Mouse (Mus musculus) heart, postnatal 0 days (tissue): Measurements from ENCODE around the gene Tmigd1. TPM values are rescaled to one million over a fixed set of nuclear protein-coding genes. Genes with fewer than 3 reads are reported as not detected.
A peak's percentile ranks its signal among the peaks of the same experiment; 100 is the strongest.

Experiments
- ATAC-seq: fragments of 200-750 bp; cut with Nextera tagmentation; 2 replicates; pipeline ENCODE4 v1.8.0; 2017; ENCODE audit warnings: low read depth, moderate number of reproducible peaks, moderate library complexity; ENCODE audit not compliant: insufficient read depth
- DNase-seq: peaks from one replicate; pipeline ENCODE4 v3.0.0-alpha.2; 2016; ENCODE audit warnings: low spot score
- H3K27ac ChIP-seq: fragments of 300-500 bp; sonication (generic); 2 replicates; pipeline ENCODE4 v1.5.1; 2014; ENCODE audit warnings: low read depth, mild to moderate bottlenecking
- H3K27me3 ChIP-seq: fragments of 300-500 bp; sonication (generic); 2 replicates; pipeline ENCODE4 v1.6.1; 2014; ENCODE audit warnings: low read length, mixed read lengths; ENCODE audit not compliant: control insufficient read depth, insufficient read depth
- H3K36me3 ChIP-seq: fragments of 300-500 bp; sonication (generic); replicated peaks from 2 replicates; pipeline ENCODE4 v1.6.1; 2014; ENCODE audit warnings: low read length, mixed read lengths; ENCODE audit not compliant: control insufficient read depth, insufficient read depth
- H3K4me1 ChIP-seq: fragments of 300-500 bp; sonication (generic); 2 replicates; pipeline ENCODE4 v1.6.1; 2014; ENCODE audit warnings: antibody characterized with exemption; ENCODE audit not compliant: control insufficient read depth, insufficient read depth
- H3K4me2 ChIP-seq: fragments of 300-500 bp; sonication (generic); 2 replicates; pipeline ENCODE4 v1.6.1; 2014; ENCODE audit warnings: low read depth, mild to moderate bottlenecking, low read length, moderate library complexity
- H3K4me3 ChIP-seq: fragments of 300-500 bp; sonication (generic); 2 replicates; pipeline ENCODE4 v1.5.1; 2014; ENCODE audit warnings: low read depth, low read length
- H3K9ac ChIP-seq: fragments of 300-500 bp; sonication (generic); replicated peaks from 2 replicates; pipeline ENCODE4 v1.6.1; 2014; ENCODE audit warnings: low read depth, low read length, mixed read lengths
- H3K9me3 ChIP-seq: fragments of 300-500 bp; sonication (generic); replicated peaks from 2 replicates; pipeline ENCODE4 v1.6.1; 2016; ENCODE audit warnings: low read length; ENCODE audit not compliant: control insufficient read depth
- CTCF ChIP-seq: IDR thresholded peaks from 2 replicates; pipeline ENCODE4 v1.5.1; 2016; ENCODE audit warnings: antibody characterized with exemption, control low read depth, low read depth
- EP300 ChIP-seq: IDR thresholded peaks from 2 replicates; pipeline ENCODE4 v1.6.1; 2016; ENCODE audit warnings: antibody characterized with exemption, low read depth
- WGBS: fragments of 180-500 bp; shearing (Covaris S2); extraction: QIAGEN DNeasy Blood & Tissue Kit; methylation state at CpG from one replicate; pipeline ENCODE4 v1.1.7; 2014; 5-methylcytosine and 5-hydroxymethylcytosine counted together
- polyA plus RNA-seq: library from polyadenylated mRNA; unstranded; fragments of >200 nt; fragmentation: Nextera tagmentation; extraction: Ambion mirVana; gene quantifications from 2 replicates; pipeline ENCODE4 v1.2.1, GENCODE M21; 2015
- total RNA-seq: library from RNA; depleted of rRNA; stranded (reverse); fragments of >200 nt; gene quantifications from 2 replicates; pipeline ENCODE4 v1.2.3, GENCODE M21; 2014; ENCODE audit warnings: low replicate concordance; rRNA removed

Gene Tmigd1
- not detected in 2 replicates for total RNA-seq
- polyA plus RNA-seq, result 0.41 and 0.56 TPM in 2 replicates

- Histone ChIP-seq H3K4me1 (peaks cover 6% of the 10 kb centered on the region; the same call in 1 of the 2 replicates), H3K4me3 (no peak within 1 kb of the TSS), H3K36me3 (no peaks in the 10 kb centered on the region), H3K27ac (no peak within 1 kb of the TSS), H3K9ac (no peak within 1 kb of the TSS), H3K27me3 (no peaks in the 10 kb centered on the region), H3K4me2 (no peak within 1 kb of the TSS), H3K9me3 (no peaks in the 10 kb centered on the region)
- TF ChIP-seq EP300 (no peak), CTCF (no peak)
- WGBS, result 61% methylated on average over 7 of the region's 7 CpGs
- ATAC-seq (no peak), DNase-seq (no peak)
Observed at GRCm38 (mm10) chr11:76901579-76902361, at the start of gene Tmigd1. Gene Tmigd1 (plus strand): TSS chr11:76902159.

GRCm38 (mm10) chr11:76854475-76855341, 47.3 kb upstream of the Tmigd1 start:
- ATAC-seq (no peak), DNase-seq (peak; percentile 10)
- TF ChIP-seq EP300 (no peak), CTCF (no peak)
- Histone ChIP-seq H3K9me3 (no peaks in the 10 kb centered on the region), H3K27me3 (no peaks in the 10 kb centered on the region), H3K4me2 (no peak overlapping the region), H3K4me1 (peaks cover 10% of the 10 kb centered on the region; the same call in 1 of the 2 replicates), H3K9ac (no peak overlapping the region), H3K4me3 (no peak overlapping the region), H3K27ac (no peak overlapping the region), H3K36me3 (no peaks in the 10 kb centered on the region)
- 71% methylated on average over 17 of the region's 17 CpGs for WGBS

GRCm38 (mm10) chr11:76856601-76857000, 45.4 kb upstream of the Tmigd1 start:
- ATAC-seq, result no peak

GRCm38 (mm10) chr11:76857111-76857510, 44.8 kb upstream of the Tmigd1 start:
- H3K4me3 ChIP-seq, result no peak overlapping the region
- ATAC-seq (peak; percentile 54), DNase-seq (peak; percentile 67)
- TF ChIP-seq CTCF (0 out of 2 replicates have a peak, but pooled peaks have one; percentile 5), EP300 (no peak)
- peaks cover 16% of the 10 kb centered on the region for H3K4me1 ChIP-seq
- peak overlapping the region; percentile 72 for H3K27ac ChIP-seq
- H3K9me3 ChIP-seq, result no peaks in the 10 kb centered on the region
- H3K27me3 ChIP-seq, result no peaks in the 10 kb centered on the region
- H3K9ac ChIP-seq, result no peak overlapping the region
- WGBS, result 15% methylated on average over 7 of the region's 7 CpGs
- no peak overlapping the region for H3K4me2 ChIP-seq
- H3K36me3 ChIP-seq, result no peaks in the 10 kb centered on the region

More at GRCm38 (mm10) chr11:76856601-76857000, 45.4 kb upstream of the Tmigd1 start:
- TF ChIP-seq EP300, result no peak
- no peak for TF ChIP-seq CTCF
- Histone ChIP-seq H3K4me2 (no peak overlapping the region), H3K27ac (peak overlapping the region; percentile 72), H3K4me3 (no peak overlapping the region), H3K9me3 (no peaks in the 10 kb centered on the region), H3K4me1 (peaks cover 15% of the 10 kb centered on the region), H3K36me3 (no peaks in the 10 kb centered on the region), H3K27me3 (no peaks in the 10 kb centered on the region), H3K9ac (no peak overlapping the region)
- WGBS, result 84% methylated on average over 2 of the region's 2 CpGs
- DNase-seq, result no peak

GRCm38 (mm10) chr11:76858781-76859180, 43.2 kb upstream of the Tmigd1 start:
- H3K27me3 ChIP-seq, result no peaks in the 10 kb centered on the region
- H3K36me3 ChIP-seq, result no peaks in the 10 kb centered on the region
- DNase-seq (peak; percentile 75), ATAC-seq (peak; percentile 80)
- no peaks in the 10 kb centered on the region for H3K9me3 ChIP-seq
- H3K4me3 ChIP-seq, result no peak overlapping the region
- WGBS, result 25% methylated on average over 5 of the region's 5 CpGs
- TF ChIP-seq EP300 (0 out of 2 replicates have a peak, but pooled peaks have one; percentile 24), CTCF (no peak)
- no peak overlapping the region for H3K9ac ChIP-seq
- no peak overlapping the region for H3K4me2 ChIP-seq
- H3K27ac ChIP-seq, result peak overlapping the region; percentile 50
- H3K4me1 ChIP-seq, result peaks cover 16% of the 10 kb centered on the region
